Mouse (Mus musculus) heart, postnatal 4 days (tissue): ENCODE measurements around the gene Gm21083. TPM values are rescaled to one million over a fixed set of nuclear protein-coding genes. Genes with fewer than 3 reads are reported as not detected.
"Not testable (repeated sequence)": the region's sequence is repeated elsewhere in the genome, so short reads cannot be mapped to it uniquely, and the experiment has no call there.

Source experiments
- DNase-seq: peaks from one replicate; pipeline ENCODE4 v3.0.0; 2021
- total RNA-seq, 2 experiments: library from RNA; stranded (reverse); gene quantifications; 2 replicates each; pipeline ENCODE4 v1.2.3; 2021

The Gm21083 gene
- total RNA-seq, 2 experiments from 2014 or later = not detected

DNA sequence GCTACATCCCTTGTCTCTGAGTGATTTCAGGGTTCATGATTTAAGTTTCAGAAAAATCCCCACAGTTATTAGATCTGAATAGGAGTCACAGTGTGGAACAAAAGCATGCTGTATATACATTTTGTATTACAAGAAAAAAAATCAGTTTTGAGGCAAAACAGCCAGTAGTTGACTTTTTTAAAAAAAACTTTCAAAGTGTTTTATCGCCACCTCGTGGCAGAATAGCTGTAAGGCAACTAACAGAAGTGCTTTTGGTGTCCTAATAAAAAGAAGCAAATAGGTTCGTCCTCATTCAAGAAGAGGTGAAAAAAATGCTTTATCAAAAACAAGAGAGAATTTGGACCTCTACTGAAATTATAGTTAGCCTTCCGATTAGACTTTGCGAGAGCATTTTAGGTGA is 52.9 kb downstream of the Gm21083 start:
- not testable (repeated sequence) for DNase-seq

Other genes with a start within 250 kb of the Gm21083 start
- not detected for gene Gm21149, start 100.8 kb upstream of the Gm21083 start, total RNA-seq
- gene Gm21190, start 48.1 kb upstream of the Gm21083 start, total RNA-seq = not detected
- not detected for gene Speer4d, start 41.7 kb downstream of the Gm21083 start, total RNA-seq
- gene 4930572O03Rik, start 79.7 kb downstream of the Gm21083 start, total RNA-seq = not detected
- gene Speer4c, start 136.9 kb downstream of the Gm21083 start, total RNA-seq = under 1 TPM in 1 of 2 experiments, not detected in 1; 0.41 TPM